Mouse (Mus musculus) fibroblast of lung, adult 2 months (primary cell): ENCODE results near the gene Ltn1.

ENCODE experiments used
- DNase-seq: peaks from one replicate; pipeline ENCODE4 v3.0.0-alpha.2; 2011; ENCODE audit warnings: low read depth

Gene Ltn1

GRCm38 (mm10) chr16:87393813-87394548, 38.4 kb downstream of the Ltn1 start:
- DNase-seq = peak; percentile 50

DNA sequence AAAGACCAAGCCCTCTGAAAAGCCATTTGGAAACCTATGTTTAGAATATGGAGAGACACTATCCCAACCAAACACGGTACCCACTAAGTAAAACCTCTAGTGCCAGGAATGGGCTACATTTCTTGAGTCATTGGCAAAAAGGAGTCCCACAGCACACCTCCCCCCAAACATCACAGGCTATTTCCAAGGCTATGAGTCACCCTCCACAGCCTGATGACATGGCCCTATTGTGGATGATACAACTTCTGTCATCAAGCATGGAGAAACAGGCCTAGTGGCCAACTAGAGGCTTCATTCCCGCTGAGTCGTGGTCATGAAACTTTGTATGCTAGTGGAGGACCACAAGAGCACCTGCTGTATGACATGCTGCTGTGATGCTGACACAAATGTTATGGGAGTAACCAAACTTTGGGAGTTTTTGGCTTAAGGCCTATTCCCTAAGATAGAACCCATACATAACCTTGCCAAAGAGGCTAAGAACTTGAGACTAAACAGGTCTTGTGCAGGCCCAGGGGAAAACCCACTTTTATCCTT, 44.9 kb downstream of the Ltn1 start:
- DNase-seq = peak; percentile 37

DNA sequence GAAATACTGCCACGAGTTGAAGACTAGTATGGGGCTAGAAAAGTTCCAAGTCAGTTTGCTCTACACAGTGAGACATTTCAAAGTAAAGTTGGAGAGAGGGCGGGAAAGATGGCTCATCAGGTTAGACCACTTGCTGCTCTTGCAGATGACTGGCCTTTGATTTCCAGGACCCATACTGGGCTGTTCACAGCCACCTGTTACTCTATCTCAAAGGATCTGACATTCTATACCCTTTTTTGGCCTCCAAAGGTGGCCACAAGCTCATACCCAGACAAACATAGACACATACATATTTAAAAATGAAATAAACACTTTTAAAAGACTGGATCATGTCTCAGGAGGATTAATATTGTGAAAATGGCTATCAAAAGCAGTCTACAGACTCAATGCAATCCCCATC, 48.0 kb downstream of the Ltn1 start:
- DNase-seq = no peak

DNA sequence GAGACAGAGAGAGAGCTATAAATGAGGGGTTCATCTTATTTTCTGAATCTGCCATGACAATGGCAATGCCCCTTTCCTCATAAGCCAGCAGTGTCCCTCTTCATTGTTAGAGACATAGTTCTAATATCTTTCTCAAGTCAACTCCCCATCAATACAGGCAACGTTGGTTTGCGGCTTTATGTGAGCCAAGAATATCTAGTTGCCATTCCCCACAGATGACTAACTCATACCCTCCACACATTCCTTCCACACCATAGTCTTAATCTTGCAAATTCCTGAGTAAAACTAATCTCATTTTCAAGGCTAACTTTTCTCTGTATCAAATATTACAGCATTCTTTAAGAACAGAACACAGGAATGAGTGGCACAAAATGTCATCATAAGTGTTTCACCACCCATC, 49.4 kb downstream of the Ltn1 start:
- DNase-seq = no peak

DNA sequence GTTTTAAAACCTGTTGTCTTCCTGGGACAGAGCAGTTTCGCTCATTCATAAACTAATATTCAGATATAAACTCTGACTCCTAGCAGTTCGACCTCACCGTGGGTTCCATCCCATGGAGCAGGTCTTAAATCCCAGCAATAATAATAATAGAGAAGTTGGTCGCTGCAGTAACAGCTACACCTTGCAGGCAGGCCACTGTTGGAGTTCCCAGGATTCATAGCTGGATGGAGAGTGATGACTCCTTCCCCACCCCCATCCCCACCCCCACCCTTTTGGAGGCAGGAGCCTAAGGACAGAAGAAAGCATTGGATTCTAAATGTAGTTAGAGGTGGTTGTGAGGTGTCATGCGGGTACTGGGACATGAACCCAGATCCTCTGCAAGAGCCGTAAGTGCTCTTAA, 66.0 kb downstream of the Ltn1 start:
- no peak for DNase-seq

GRCm38 (mm10) chr16:87366035-87366434, 66.4 kb downstream of the Ltn1 start:
- no peak for DNase-seq

GRCm38 (mm10) chr16:87364231-87364630, 68.2 kb downstream of the Ltn1 start:
- DNase-seq = no peak

GRCm38 (mm10) chr16:87360096-87360495, 72.3 kb downstream of the Ltn1 start:
- DNase-seq = no peak

GRCm38 (mm10) chr16:87354748-87355147, 77.7 kb downstream of the Ltn1 start:
- DNase-seq = no peak

DNA sequence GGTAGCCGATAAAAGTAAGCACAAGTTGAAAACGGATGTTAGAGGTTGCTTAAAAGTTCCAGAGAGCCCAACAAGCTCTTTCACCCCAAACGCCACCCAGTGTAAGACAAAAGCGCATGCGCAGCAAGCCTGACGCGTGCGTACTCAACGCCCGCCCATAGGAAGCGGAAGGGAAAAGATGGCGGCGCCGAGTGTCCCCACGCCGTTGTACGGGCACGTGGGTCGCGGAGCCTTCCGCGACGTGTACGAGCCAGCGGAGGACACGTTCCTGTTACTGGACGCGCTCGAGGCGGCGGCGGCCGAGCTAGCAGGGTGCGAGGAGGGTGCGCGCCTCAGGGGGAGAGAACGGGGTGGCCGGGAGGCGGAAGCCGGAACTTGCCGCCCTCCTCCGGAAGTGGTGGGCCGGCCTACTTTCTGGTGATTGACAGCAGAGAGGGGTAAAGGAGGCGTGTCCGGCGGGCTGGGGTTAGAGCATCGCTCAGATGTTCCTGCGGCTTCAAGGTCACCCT, 78.3 kb downstream of the Ltn1 start, which contains the start of gene N6amt1:
Gene N6amt1, plus strand, starts transcription at position 111 of the 509 bp plus-strand sequence.
- DNase-seq = peak; percentile 82

- DNase-seq = no peak
Observed at GRCm38 (mm10) chr16:87353605-87354004, 78.8 kb downstream of the Ltn1 start.

- no peak for DNase-seq
Observed at GRCm38 (mm10) chr16:87351386-87352105, 80.9 kb downstream of the Ltn1 start.

DNA sequence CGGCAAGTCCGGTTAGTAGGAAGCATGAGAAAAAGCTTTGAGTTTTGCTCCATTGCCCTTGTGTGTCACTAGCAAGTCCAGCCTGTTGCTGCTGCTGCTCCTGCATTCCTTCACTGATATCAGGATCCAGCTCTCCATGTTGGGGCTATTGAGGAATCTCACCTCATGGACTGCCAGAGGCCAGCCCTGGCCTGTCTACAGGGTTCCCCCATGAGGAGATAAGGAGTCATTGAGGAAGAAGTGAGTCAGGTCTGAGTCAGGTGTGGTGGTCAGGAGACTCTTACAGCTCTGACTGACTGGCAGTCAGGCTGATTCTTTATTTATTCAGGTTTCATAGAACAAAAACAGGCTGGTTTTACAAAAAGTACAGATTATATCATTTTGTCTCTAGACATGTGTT, 84.3 kb downstream of the Ltn1 start:
- DNase-seq = peak; percentile 60

- no peak for DNase-seq
Observed at GRCm38 (mm10) chr16:87341043-87341572, 91.3 kb downstream of the Ltn1 start.

GRCm38 (mm10) chr16:87334756-87335155, 97.7 kb downstream of the Ltn1 start:
- no peak for DNase-seq

DNA sequence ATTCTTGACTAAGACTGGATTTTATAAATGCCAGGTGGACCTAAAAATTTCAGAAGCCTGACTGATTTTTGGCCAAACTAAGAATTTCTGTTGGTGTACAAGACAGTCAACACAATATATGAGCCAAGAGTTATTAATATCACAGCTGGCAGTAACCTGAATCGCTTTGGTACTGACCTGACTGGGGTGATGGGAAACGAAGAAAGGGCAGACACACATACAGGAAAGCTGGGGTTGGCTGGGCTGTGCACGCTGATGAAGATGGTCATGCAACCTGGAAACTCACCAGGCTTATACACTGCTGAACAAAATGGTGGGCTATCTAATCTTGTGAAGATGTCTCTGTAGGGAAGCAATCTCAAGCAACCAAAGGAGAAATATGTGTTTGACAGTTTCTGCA, 102.4 kb downstream of the Ltn1 start:
- no peak for DNase-seq
